Mouse (Mus musculus): ENCODE data around the gene Syt8.

DNA sequence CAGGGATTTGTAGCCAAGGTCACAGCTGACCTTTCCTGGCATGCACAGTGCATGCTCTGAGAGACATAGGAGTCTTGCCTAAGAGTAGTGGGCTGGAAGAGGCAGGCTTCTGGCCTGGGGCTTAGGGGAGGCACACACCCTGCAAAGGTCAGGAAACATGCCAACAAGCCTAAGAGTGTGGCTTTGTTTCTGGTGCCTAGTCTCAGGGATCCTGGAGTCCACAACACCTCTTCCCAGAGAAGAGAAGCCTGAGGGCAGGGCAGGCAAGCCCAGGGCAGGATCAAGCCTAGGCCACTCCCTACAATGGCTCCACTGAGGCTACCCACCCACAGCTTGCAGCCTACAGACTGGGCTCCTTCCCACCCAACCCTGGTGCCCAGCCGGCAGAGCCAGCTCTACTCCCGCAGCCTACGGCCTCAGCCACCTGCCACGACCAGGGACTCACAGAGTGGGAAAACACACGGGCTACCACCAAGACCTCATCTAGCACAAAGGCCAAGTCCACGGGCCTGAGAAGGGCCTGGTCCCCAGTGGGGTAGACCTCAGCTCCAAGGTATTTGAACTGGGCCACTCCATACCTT, 47.9 kb upstream of the Syt8 start:
- TF ChIP-seq CTCF (IDR thresholded peaks at IDR 0.05; ENCODE audit: extremely low read depth, insufficient read depth, low read length) (no peak), POLR2A (IDR thresholded peaks at IDR 0.05; ENCODE audit: extremely low read depth, insufficient read depth, low read length) (no peak)
